Mouse (Mus musculus) activated CD4-positive, CD25-positive, alpha-beta regulatory T cell, adult 4 months (primary cell): ENCODE data around the gene Vamp1. TPM values are rescaled to one million over a fixed set of nuclear protein-coding genes. Genes with fewer than 3 reads are reported as not detected.

Experiments used
- ATAC-seq: one replicate; pipeline ENCODE4 v1.8.0; 2017
- polyA plus RNA-seq, 2 experiments: library from polyadenylated mRNA; unstranded; fragments of 100-300 nt; shearing (Covaris generic); gene quantifications; one replicate each; pipeline ENCODE4 v1.2.1; 2017

Gene Vamp1
- polyA plus RNA-seq, 2 experiments from 2014 or later = 14.0 to 14.4 TPM

DNA sequence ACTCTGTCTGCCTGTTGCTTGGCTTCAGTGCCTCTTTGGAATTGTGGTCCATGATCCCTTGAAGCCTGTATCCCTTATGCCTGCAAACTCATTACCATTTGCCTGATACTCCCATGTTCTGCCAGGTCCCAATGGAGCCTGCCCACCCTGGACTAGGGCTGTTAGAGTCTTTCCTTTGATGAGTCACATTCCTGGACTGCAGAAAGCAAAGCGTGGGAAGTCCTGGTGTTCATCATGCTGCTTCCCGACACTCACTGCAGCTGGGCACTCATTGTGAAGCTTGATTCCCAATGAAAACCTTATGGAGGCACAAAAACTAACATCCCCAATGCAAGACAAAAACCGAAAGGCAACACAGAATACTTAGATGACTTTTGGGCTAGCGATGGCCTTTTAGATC, 76.0 kb downstream of the Vamp1 start:
- ATAC-seq = no peak

DNA sequence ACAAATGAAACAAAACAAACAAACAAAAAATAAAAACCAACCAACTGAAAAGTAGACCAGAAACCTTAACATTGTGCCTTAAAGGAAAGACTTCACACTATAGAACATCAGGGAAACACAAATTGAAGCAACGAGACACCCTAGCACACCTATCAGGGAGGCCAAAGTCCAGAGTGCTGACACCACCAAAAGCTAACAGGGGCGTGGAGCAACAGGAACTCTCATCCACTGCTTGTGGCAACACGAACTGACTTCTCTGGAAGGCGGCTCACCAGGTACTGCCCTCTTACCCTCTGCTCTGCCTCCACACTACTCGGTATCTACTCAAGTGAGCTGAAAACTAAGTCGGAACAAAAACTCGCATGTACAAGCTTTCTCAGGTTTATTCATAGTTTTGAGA, 76.9 kb downstream of the Vamp1 start:
- ATAC-seq = no peak

DNA sequence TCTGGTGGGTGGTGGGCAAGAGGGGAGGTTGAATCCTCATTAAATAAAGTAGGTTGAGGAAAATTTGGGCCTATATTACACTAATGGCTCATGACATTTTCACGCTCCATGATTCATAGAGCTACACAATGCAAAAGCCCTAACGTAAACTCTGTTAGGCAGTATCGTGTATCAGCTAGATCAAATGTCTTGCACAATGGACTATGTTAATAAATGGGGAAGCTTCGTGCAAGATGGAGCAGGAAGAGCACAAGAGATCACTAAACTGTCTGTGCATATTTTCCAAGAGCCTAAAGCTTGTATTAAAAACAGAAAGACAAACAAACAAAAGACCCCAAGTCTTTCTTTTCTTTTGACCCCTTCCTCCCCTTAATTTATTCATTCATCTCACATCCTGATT, 78.7 kb downstream of the Vamp1 start:
- no peak for ATAC-seq

Other genes with a start within 250 kb of the Vamp1 start
- gene Pianp, start 218.9 kb upstream of the Vamp1 start, polyA plus RNA-seq = not detected
- 1 to 10 TPM; 4.3 to 5.2 TPM for gene Zfp384, start 206.4 kb upstream of the Vamp1 start, polyA plus RNA-seq
- 10 to 100 TPM; 41.5 to 48.1 TPM for gene Ing4, start 175.8 kb upstream of the Vamp1 start, polyA plus RNA-seq
- 1 to 10 TPM; 8.1 to 9.7 TPM for gene Acrbp, start 165.9 kb upstream of the Vamp1 start, polyA plus RNA-seq
- 1 to 10 TPM; 8.6 to 9.5 TPM for gene Lpar5, start 147.6 kb upstream of the Vamp1 start, polyA plus RNA-seq
- 10 to 100 TPM; 49.4 to 66.6 TPM for gene Chd4, start 119.6 kb upstream of the Vamp1 start, polyA plus RNA-seq
- 10 to 100 TPM; 40.6 to 50.3 TPM for gene Nop2, start 83.6 kb upstream of the Vamp1 start, polyA plus RNA-seq
- gene Iffo1, start 70.3 kb upstream of the Vamp1 start, polyA plus RNA-seq = 10 to 100 TPM in 1 of 2 experiments, 1 to 10 TPM in 1; 6.9 to 13.3 TPM
- gene Gapdh, start 49.1 kb upstream of the Vamp1 start, polyA plus RNA-seq = 100 to 1,000 TPM; 300 to 540 TPM
- 10 to 100 TPM; 33.1 to 61.3 TPM for gene Ncapd2, start 23.9 kb upstream of the Vamp1 start, polyA plus RNA-seq
- 10 to 100 TPM; 85.7 to 89.0 TPM for gene Mrpl51, start 23.8 kb upstream of the Vamp1 start, polyA plus RNA-seq
- 10 to 100 TPM; 65.5 to 84.7 TPM for gene Tapbpl, start 16.3 kb downstream of the Vamp1 start, polyA plus RNA-seq
- gene Cd27, start 21.5 kb downstream of the Vamp1 start, polyA plus RNA-seq = 100 to 1,000 TPM; 427 to 432 TPM
- 1 to 10 TPM; 1.3 to 1.8 TPM for gene Tuba3a, start 70.5 kb downstream of the Vamp1 start, polyA plus RNA-seq
- gene Ltbr, start 98.3 kb downstream of the Vamp1 start, polyA plus RNA-seq = not detected
- gene Scnn1a, start 105.1 kb downstream of the Vamp1 start, polyA plus RNA-seq = not detected
- 10 to 100 TPM; 20.2 to 25.5 TPM for gene Tnfrsf1a, start 133.8 kb downstream of the Vamp1 start, polyA plus RNA-seq
- gene Plekhg6, start 165.2 kb downstream of the Vamp1 start, polyA plus RNA-seq = not detected